Mouse (Mus musculus) intestine, postnatal 0 days (tissue): Measurements from ENCODE around the gene Mttp. TPM values are rescaled to one million over a fixed set of nuclear protein-coding genes. Genes with fewer than 3 reads are reported as not detected.

Experiments
- ATAC-seq: fragments of 200-750 bp; cut with Nextera tagmentation; 2 replicates; pipeline ENCODE4 v1.8.0; 2017; ENCODE audit warnings: mild to moderate bottlenecking, moderate TSS enrichment, moderate library complexity
- H3K27ac ChIP-seq: fragments of 300-500 bp; sonication (generic); 2 replicates; pipeline ENCODE4 v1.5.1; 2014; ENCODE audit warnings: mild to moderate bottlenecking, low read depth, low read length, moderate library complexity
- H3K27me3 ChIP-seq: fragments of 300-500 bp; sonication (generic); replicated peaks from 2 replicates; pipeline ENCODE4 v1.6.1; 2014; ENCODE audit warnings: low read length, mixed read lengths; ENCODE audit not compliant: control insufficient read depth, insufficient read depth
- H3K36me3 ChIP-seq: fragments of 300-500 bp; sonication (generic); 2 replicates; pipeline ENCODE4 v1.6.1; 2014; ENCODE audit warnings: mild to moderate bottlenecking, moderate library complexity; ENCODE audit not compliant: control insufficient read depth, insufficient read depth
- H3K4me1 ChIP-seq: fragments of 300-500 bp; sonication (generic); replicated peaks from 2 replicates; pipeline ENCODE4 v1.6.1; 2014; ENCODE audit warnings: antibody characterized with exemption, low read length, mixed read lengths; ENCODE audit not compliant: control insufficient read depth, insufficient read depth
- H3K4me2 ChIP-seq: fragments of 300-500 bp; sonication (generic); replicated peaks from 2 replicates; pipeline ENCODE4 v1.6.1; 2014; ENCODE audit warnings: low read depth, mild to moderate bottlenecking, moderate library complexity
- H3K4me3 ChIP-seq: fragments of 300-500 bp; sonication (generic); 2 replicates; pipeline ENCODE4 v1.5.1; 2014; ENCODE audit warnings: low read depth, low read length
- H3K9ac ChIP-seq: fragments of 300-500 bp; sonication (generic); 2 replicates; pipeline ENCODE4 v1.6.1; 2014; ENCODE audit warnings: mild to moderate bottlenecking, low read depth, low read length
- H3K9me3 ChIP-seq: fragments of 300-500 bp; sonication (generic); 2 replicates; pipeline ENCODE4 v1.6.1; 2016; ENCODE audit warnings: mixed run types; ENCODE audit not compliant: control insufficient read depth
- CTCF ChIP-seq: sonication (generic); IDR thresholded peaks from 2 replicates; pipeline ENCODE4 v1.5.1; 2016; ENCODE audit warnings: low read depth, mild to moderate bottlenecking, control low read depth, antibody characterized with exemption, moderate library complexity
- WGBS: fragments of 180-500 bp; shearing (Covaris S2); extraction: QIAGEN DNeasy Blood & Tissue Kit; methylation state at CpG from one replicate; pipeline ENCODE4 v1.1.7; 2014; 5-methylcytosine and 5-hydroxymethylcytosine counted together
- polyA plus RNA-seq: library from polyadenylated mRNA; unstranded; fragments of >200 nt; fragmentation: Nextera tagmentation; extraction: Ambion mirVana; gene quantifications from 2 replicates; pipeline ENCODE4 v1.2.1, GENCODE M21; 2015

Mttp gene
- polyA plus RNA-seq, 1 experiment from 2014 or later = 998 TPM

DNA sequence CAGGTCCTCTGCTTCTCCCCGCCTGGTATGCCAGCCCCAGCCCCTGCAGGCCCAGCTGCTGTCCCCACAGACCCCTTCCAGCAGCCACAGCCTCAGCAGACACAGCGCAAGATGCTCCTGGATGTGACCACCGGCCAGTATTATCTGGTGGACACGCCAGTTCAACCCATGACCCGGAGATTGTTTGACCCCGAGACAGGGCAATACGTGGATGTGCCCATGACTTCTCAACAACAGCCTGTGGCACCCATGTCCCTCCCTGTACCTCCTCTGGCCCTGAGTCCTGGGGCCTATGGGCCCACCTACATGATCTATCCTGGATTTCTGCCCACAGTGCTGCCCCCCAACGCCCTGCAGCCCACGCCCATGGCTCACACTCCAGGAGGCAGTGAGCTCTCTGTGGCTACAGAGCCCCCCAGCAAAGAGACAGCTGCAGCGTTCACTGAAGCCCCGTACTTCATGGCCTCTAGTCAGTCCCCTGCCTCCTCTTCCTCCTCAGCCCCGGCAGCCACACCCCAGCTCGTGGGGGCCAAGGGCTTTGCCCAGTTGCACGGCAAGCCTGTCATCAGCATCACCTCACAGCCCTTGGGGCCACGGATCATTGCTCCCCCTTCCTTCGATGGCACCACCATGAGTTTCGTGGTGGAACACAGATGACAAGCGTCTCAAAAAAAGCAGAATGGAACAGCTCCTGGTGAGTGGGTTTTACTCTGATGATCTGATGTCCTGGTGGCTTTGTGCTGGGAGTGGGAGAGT lies 74.8 kb downstream of the Mttp start:
- Histone ChIP-seq H3K4me3 (no peak overlapping the region), H3K27me3 (no peaks in the 10 kb centered on the region), H3K4me1 (no peaks in the 10 kb centered on the region), H3K27ac (no peak overlapping the region), H3K36me3 (no peaks in the 10 kb centered on the region), H3K9ac (no peak overlapping the region), H3K4me2 (no peak overlapping the region), H3K9me3 (no peaks in the 10 kb centered on the region)
- ATAC-seq = no peak
- 82% methylated on average over 18 of the region's 18 CpGs for whole genome bisulfite sequencing
- TF ChIP-seq CTCF = no peak

DNA sequence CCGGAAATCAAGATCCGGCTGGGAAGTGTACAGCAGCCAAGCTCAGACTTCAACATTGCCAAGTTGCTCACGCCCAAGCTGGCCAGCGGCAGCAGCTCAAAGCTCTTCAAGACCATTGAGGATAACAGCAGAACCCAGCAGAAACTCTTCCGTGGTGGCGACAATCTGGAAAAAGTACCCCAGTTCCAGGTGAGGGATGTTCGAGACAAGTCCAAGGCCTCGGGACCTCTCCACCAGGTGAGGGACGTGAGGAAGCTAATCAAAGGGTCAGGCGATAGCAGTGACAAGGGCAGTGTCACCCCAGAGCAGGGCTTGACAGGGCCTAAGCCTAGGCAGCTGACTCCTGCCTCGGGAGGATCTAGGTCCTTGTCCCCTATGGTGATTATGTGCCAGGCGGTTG lies 76.7 kb downstream of the Mttp start:
- WGBS = 94% methylated on average over 12 of the region's 12 CpGs
- no peak overlapping the region for H3K4me3 ChIP-seq
- H3K9me3 ChIP-seq = no peaks in the 10 kb centered on the region
- no peak overlapping the region for H3K4me2 ChIP-seq
- H3K9ac ChIP-seq = no peak overlapping the region
- H3K27me3 ChIP-seq = no peaks in the 10 kb centered on the region
- H3K27ac ChIP-seq = no peak overlapping the region
- H3K36me3 ChIP-seq = no peaks in the 10 kb centered on the region
- no peaks in the 10 kb centered on the region for H3K4me1 ChIP-seq
- TF ChIP-seq CTCF = no peak
- ATAC-seq = no peak

DNA sequence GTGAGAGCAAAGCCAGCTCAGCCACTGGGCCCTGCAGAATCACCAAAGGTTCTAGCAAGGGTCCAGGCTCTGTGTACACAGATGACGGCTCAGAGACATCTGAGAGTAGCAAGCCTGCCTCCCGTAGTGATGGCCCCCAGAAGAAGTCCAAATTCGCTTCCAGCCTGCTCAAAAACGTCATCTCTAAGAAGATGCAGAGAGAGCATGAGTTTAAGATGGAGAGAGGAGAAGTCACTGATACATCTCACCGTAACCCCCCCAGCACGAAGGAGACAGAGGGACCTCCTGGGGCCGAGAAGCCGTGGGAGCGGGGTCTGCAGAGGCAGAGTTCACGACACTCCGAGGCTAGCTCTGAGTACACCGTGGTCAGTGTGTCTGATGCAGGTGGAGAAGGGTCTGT lies 77.5 kb downstream of the Mttp start, which contains the start of gene Gm5105:
TSS of gene Gm5105 (minus strand) at position 101 of the 400 bp plus-strand sequence.
- H3K4me1 ChIP-seq = no peaks in the 10 kb centered on the region
- H3K9ac ChIP-seq = no peak within 1 kb of the TSS
- H3K36me3 ChIP-seq = no peaks in the 10 kb centered on the region
- no peak within 1 kb of the TSS for H3K4me3 ChIP-seq
- no peak for TF ChIP-seq CTCF
- ATAC-seq = no peak
- no peak within 1 kb of the TSS for H3K4me2 ChIP-seq
- no peaks in the 10 kb centered on the region for H3K27me3 ChIP-seq
- no peak within 1 kb of the TSS for H3K27ac ChIP-seq
- H3K9me3 ChIP-seq = no peaks in the 10 kb centered on the region
- 89% methylated on average over 12 of the region's 12 CpGs for WGBS

DNA sequence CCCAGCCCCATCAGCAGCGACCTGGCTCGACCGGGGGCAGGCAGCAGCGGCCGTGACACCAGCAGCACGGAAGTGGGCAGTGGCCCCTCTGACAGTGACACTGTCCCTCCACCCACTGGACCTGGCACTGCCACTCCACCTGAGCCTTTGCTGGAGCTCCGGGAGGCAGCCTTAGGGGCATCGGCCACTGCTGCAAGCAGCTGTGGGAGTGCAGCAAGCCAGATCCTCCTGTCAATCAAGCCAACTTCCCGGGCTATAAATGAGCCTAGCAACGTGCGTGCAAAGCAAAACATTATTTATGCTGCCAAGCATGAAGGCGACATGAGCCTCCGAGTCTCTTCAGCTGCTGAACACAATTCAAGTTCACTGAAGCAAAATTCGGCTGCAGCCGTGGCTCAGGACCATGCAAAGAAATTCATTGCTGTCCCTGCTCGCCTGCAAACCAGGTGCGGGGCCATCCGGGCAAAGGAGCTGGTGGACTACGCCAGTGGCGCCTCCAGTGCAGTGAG lies 78.4 kb downstream of the Mttp start:
- no peaks in the 10 kb centered on the region for H3K36me3 ChIP-seq
- ATAC-seq = no peak
- TF ChIP-seq CTCF = no peak
- no peaks in the 10 kb centered on the region for H3K4me1 ChIP-seq
- WGBS = 82% methylated on average over 20 of the region's 20 CpGs
- H3K9ac ChIP-seq = no peak overlapping the region
- H3K9me3 ChIP-seq = no peaks in the 10 kb centered on the region
- no peak overlapping the region for H3K4me3 ChIP-seq
- H3K27me3 ChIP-seq = no peaks in the 10 kb centered on the region
- H3K27ac ChIP-seq = no peak overlapping the region
- no peak overlapping the region for H3K4me2 ChIP-seq

DNA sequence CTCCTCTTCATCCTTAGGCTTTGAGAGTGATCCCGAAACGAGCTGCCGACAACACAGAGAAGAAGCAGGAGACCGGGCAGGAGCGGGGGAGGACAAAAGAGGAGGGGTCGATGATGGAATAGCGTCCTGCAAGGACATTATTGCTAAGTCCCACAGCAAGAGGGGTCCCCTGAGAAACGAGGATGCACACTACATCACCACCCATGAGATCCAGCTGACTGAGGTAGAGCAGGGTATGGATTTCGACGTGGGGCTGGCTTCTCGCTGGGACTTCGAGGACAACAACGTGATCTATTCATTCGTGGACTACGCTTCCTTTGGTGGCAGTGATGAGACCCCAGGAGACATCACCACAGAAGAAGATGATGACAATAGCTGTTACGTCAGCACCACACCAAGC lies 78.8 kb downstream of the Mttp start:
- H3K9ac ChIP-seq = no peak overlapping the region
- ATAC-seq = no peak
- no peaks in the 10 kb centered on the region for H3K36me3 ChIP-seq
- H3K4me1 ChIP-seq = no peaks in the 10 kb centered on the region
- no peaks in the 10 kb centered on the region for H3K27me3 ChIP-seq
- no peak overlapping the region for H3K4me3 ChIP-seq
- WGBS = 93% methylated on average over 16 of the region's 16 CpGs
- TF ChIP-seq CTCF = no peak
- no peak overlapping the region for H3K27ac ChIP-seq
- no peak overlapping the region for H3K4me2 ChIP-seq
- H3K9me3 ChIP-seq = no peaks in the 10 kb centered on the region

DNA sequence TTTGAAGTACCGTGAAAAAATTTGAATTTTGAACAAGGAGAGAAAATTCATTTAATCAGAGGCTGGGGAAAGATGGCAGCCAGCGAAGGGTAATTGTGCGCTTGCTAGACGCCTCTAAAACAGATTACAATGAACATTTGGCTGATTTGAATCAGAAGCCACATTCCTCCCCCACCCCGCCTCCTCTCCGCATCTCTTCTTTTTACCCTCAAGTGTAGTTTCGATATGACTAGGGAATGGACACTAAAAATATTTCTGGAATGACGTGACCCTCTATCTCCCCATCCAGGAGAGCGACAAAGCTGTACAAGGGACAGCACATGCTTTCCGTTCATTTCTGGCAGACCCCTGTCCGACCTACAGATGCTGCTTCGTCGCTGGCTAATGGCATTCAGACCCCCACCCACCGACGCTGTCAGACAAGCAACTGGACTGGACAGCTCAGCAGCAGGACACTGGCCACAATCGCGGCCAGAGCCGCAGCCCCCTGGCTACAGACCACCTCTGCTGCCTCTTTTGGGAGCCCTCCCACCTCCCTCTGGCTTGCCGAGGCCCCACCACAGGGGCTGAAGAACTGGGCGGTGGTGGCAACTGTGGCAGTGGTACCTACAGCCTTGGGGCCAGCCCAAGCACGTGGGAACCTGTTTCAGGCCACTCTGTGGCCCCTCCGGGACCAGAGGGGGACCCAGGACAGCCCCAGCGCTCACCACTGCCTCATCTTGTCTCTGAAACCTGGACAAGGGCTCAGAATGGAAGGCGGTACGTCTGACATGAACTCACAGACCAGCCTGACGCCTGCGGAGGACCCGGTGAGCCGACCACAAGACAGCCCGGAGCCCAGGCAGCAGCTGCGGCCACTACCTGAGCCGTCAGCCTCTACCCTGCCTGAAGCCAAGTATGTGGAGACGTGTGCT lies 79.8 kb downstream of the Mttp start, which contains the start of gene 1110002E22Rik:
TSS of gene 1110002E22Rik (plus strand) at position 321 of the 914 bp plus-strand sequence.
- Histone ChIP-seq H3K36me3 (no peaks in the 10 kb centered on the region), H3K9ac (no peak within 1 kb of the TSS), H3K4me1 (no peaks in the 10 kb centered on the region), H3K27ac (no peak within 1 kb of the TSS), H3K4me2 (no peak within 1 kb of the TSS), H3K4me3 (no peak within 1 kb of the TSS), H3K9me3 (no peaks in the 10 kb centered on the region), H3K27me3 (no peaks in the 10 kb centered on the region)
- WGBS = 73% methylated on average over 33 of the region's 33 CpGs
- no peak for TF ChIP-seq CTCF
- no peak for ATAC-seq
